Mouse (Mus musculus) liver, embryonic 13.5 days (tissue): ENCODE measurements at regions not wholly inside any gene's neighbourhood (a gene's known extent, or its start where the extent isn't known, plus 50 kb on each side); places are given as distances from the start of the nearest gene placed in this dataset.

Experiments
- ATAC-seq: fragments of 200-750 bp; cut with Nextera tagmentation; 2 replicates; pipeline ENCODE4 v1.8.0; 2017; ENCODE audit warnings: low read depth, mild to moderate bottlenecking, moderate number of reproducible peaks, moderate library complexity
- DNase-seq: peaks from one replicate; pipeline ENCODE4 v3.0.0; 2022
- H3K27ac ChIP-seq: fragments of 300-500 bp; sonication (generic); 2 replicates; pipeline ENCODE4 v1.5.1; 2015; ENCODE audit warnings: moderate library complexity, mild to moderate bottlenecking, inconsistent platforms
- H3K27me3 ChIP-seq: fragments of 300-500 bp; sonication (generic); 2 replicates; pipeline ENCODE4 v1.6.1; 2015; ENCODE audit warnings: mild to moderate bottlenecking, inconsistent platforms
- H3K36me3 ChIP-seq: fragments of 300-500 bp; sonication (generic); 2 replicates; pipeline ENCODE4 v1.6.1; 2015; ENCODE audit warnings: mild to moderate bottlenecking, inconsistent platforms
- H3K4me1 ChIP-seq: fragments of 300-500 bp; sonication (generic); replicated peaks from 2 replicates; pipeline ENCODE4 v1.6.1; 2015; ENCODE audit warnings: inconsistent platforms
- H3K4me2 ChIP-seq: fragments of 300-500 bp; sonication (generic); 2 replicates; pipeline ENCODE4 v1.6.1; 2015; ENCODE audit warnings: inconsistent platforms, mild to moderate bottlenecking, moderate library complexity
- H3K4me3 ChIP-seq: fragments of 300-500 bp; sonication (generic); replicated peaks from 2 replicates; pipeline ENCODE4 v1.5.1; 2015; ENCODE audit warnings: mild to moderate bottlenecking, inconsistent platforms
- H3K9ac ChIP-seq: fragments of 300-500 bp; sonication (generic); 2 replicates; pipeline ENCODE4 v1.6.1; 2015; ENCODE audit warnings: mild to moderate bottlenecking, inconsistent platforms
- H3K9me3 ChIP-seq: fragments of 300-500 bp; sonication (generic); replicated peaks from 2 replicates; pipeline ENCODE4 v1.6.1; 2016; ENCODE audit warnings: inconsistent platforms
- WGBS: fragments of 180-500 bp; shearing (Covaris S2); methylation state at CpG from one replicate; pipeline ENCODE4 v1.1.7; 2015; ENCODE audit not compliant: insufficient replicate concordance; 5-methylcytosine and 5-hydroxymethylcytosine counted together

GRCm38 (mm10) chr8:64412488-64413188 lies 206.6 kb upstream of the Tll1 start:
- 69% methylated on average over 15 of the region's 15 CpGs for WGBS
- DNase-seq (no peak), ATAC-seq (no peak)
- Histone ChIP-seq H3K27ac (no peak overlapping the region), H3K27me3 (no peaks in the 10 kb centered on the region), H3K4me3 (no peak overlapping the region), H3K9ac (no peak overlapping the region), H3K4me1 (no peaks in the 10 kb centered on the region), H3K36me3 (no peaks in the 10 kb centered on the region), H3K9me3 (no peaks in the 10 kb centered on the region), H3K4me2 (no peak overlapping the region)

GRCm38 (mm10) chr8:64406775-64407490 lies 200.9 kb upstream of the Tll1 start:
- no peak overlapping the region for H3K4me2 ChIP-seq
- no peak for ATAC-seq
- no peaks in the 10 kb centered on the region for H3K27me3 ChIP-seq
- H3K4me3 ChIP-seq: no peak overlapping the region
- 60% methylated on average over 9 of the region's 9 CpGs for WGBS
- H3K9me3 ChIP-seq: no peaks in the 10 kb centered on the region
- no peaks in the 10 kb centered on the region for H3K4me1 ChIP-seq
- DNase-seq: no peak
- no peaks in the 10 kb centered on the region for H3K36me3 ChIP-seq
- H3K9ac ChIP-seq: no peak overlapping the region
- H3K27ac ChIP-seq: no peak overlapping the region

- no peak overlapping the region for H3K27ac ChIP-seq
- no peaks in the 10 kb centered on the region for H3K27me3 ChIP-seq
- no peak overlapping the region for H3K4me3 ChIP-seq
- H3K4me2 ChIP-seq: no peak overlapping the region
- ATAC-seq (no peak), DNase-seq (no peak)
- WGBS: 60% methylated on average over 3 of the region's 3 CpGs
- no peaks in the 10 kb centered on the region for H3K9me3 ChIP-seq
- no peaks in the 10 kb centered on the region for H3K36me3 ChIP-seq
- H3K4me1 ChIP-seq: no peaks in the 10 kb centered on the region
- H3K9ac ChIP-seq: no peak overlapping the region
Observed at GRCm38 (mm10) chr8:64399554-64399953, 193.5 kb upstream of the Tll1 start.

- 57% methylated on average over 4 of the region's 4 CpGs for WGBS
Observed at GRCm38 (mm10) chr8:64397876-64398275, 191.8 kb upstream of the Tll1 start.

GRCm38 (mm10) chr8:64395816-64396215 lies 189.7 kb upstream of the Tll1 start:
- Histone ChIP-seq H3K27me3 (no peaks in the 10 kb centered on the region), H3K4me3 (no peak overlapping the region), H3K9me3 (no peaks in the 10 kb centered on the region), H3K4me2 (no peak overlapping the region), H3K27ac (no peak overlapping the region), H3K36me3 (no peaks in the 10 kb centered on the region), H3K9ac (no peak overlapping the region), H3K4me1 (no peaks in the 10 kb centered on the region)
- WGBS: 63% methylated on average over 5 of the region's 5 CpGs
- DNase-seq (no peak), ATAC-seq (no peak)

More at GRCm38 (mm10) chr8:64397876-64398275, 191.8 kb upstream of the Tll1 start:
- Histone ChIP-seq H3K4me3 (no peak overlapping the region), H3K9me3 (no peaks in the 10 kb centered on the region), H3K4me2 (no peak overlapping the region), H3K27me3 (no peaks in the 10 kb centered on the region), H3K9ac (no peak overlapping the region), H3K27ac (no peak overlapping the region), H3K36me3 (no peaks in the 10 kb centered on the region), H3K4me1 (no peaks in the 10 kb centered on the region)
- DNase-seq (no peak), ATAC-seq (no peak)

- Histone ChIP-seq H3K9ac (no peak overlapping the region), H3K27ac (no peak overlapping the region), H3K4me3 (no peak overlapping the region), H3K4me2 (no peak overlapping the region), H3K27me3 (no peaks in the 10 kb centered on the region), H3K4me1 (no peaks in the 10 kb centered on the region), H3K36me3 (no peaks in the 10 kb centered on the region), H3K9me3 (no peaks in the 10 kb centered on the region)
- ATAC-seq (no peak), DNase-seq (no peak)
- 53% methylated on average over 5 of the region's 5 CpGs for WGBS
Observed at GRCm38 (mm10) chr8:64389488-64389887, 183.4 kb upstream of the Tll1 start.

GRCm38 (mm10) chr8:64388299-64388698 lies 182.2 kb upstream of the Tll1 start:
- WGBS: 82% methylated on average over 2 of the region's 2 CpGs
- DNase-seq: no peak

GRCm38 (mm10) chr8:64379732-64380349 lies 173.8 kb upstream of the Tll1 start:
- H3K27me3 ChIP-seq: no peaks in the 10 kb centered on the region
- H3K9me3 ChIP-seq: no peaks in the 10 kb centered on the region
- no peak overlapping the region for H3K4me3 ChIP-seq
- no peaks in the 10 kb centered on the region for H3K4me1 ChIP-seq
- H3K9ac ChIP-seq: no peak overlapping the region
- no peak overlapping the region for H3K27ac ChIP-seq
- WGBS: 66% methylated on average over 9 of the region's 9 CpGs
- H3K36me3 ChIP-seq: no peaks in the 10 kb centered on the region
- ATAC-seq (no peak), DNase-seq (no peak)
- H3K4me2 ChIP-seq: no peak overlapping the region

More at GRCm38 (mm10) chr8:64388299-64388698, 182.2 kb upstream of the Tll1 start:
- Histone ChIP-seq H3K4me2 (no peak overlapping the region), H3K9ac (no peak overlapping the region), H3K4me3 (no peak overlapping the region), H3K36me3 (no peaks in the 10 kb centered on the region), H3K27ac (no peak overlapping the region), H3K4me1 (no peaks in the 10 kb centered on the region), H3K27me3 (no peaks in the 10 kb centered on the region), H3K9me3 (no peaks in the 10 kb centered on the region)
- ATAC-seq: no peak

GRCm38 (mm10) chr8:64377830-64378229 lies 171.8 kb upstream of the Tll1 start:
- ATAC-seq: no peak
- no peaks in the 10 kb centered on the region for H3K4me1 ChIP-seq
- H3K4me2 ChIP-seq: no peak overlapping the region
- H3K9ac ChIP-seq: no peak overlapping the region
- DNase-seq: no peak
- 69% methylated on average over 2 of the region's 2 CpGs for WGBS
- no peaks in the 10 kb centered on the region for H3K27me3 ChIP-seq
- H3K9me3 ChIP-seq: no peaks in the 10 kb centered on the region
- no peak overlapping the region for H3K4me3 ChIP-seq
- no peaks in the 10 kb centered on the region for H3K36me3 ChIP-seq
- no peak overlapping the region for H3K27ac ChIP-seq

- no peak for ATAC-seq
- Histone ChIP-seq H3K9me3 (no peaks in the 10 kb centered on the region), H3K4me2 (no peak overlapping the region)
Observed at GRCm38 (mm10) chr8:64375509-64375908, 169.4 kb upstream of the Tll1 start.

GRCm38 (mm10) chr8:64374980-64375379 lies 168.9 kb upstream of the Tll1 start:
- no peaks in the 10 kb centered on the region for H3K27me3 ChIP-seq
- H3K4me3 ChIP-seq: no peak overlapping the region
- H3K36me3 ChIP-seq: no peaks in the 10 kb centered on the region
- WGBS: 48% methylated on average over 5 of the region's 5 CpGs
- no peaks in the 10 kb centered on the region for H3K4me1 ChIP-seq
- no peak overlapping the region for H3K9ac ChIP-seq
- ATAC-seq: no peak
- DNase-seq: no peak
- no peaks in the 10 kb centered on the region for H3K9me3 ChIP-seq
- H3K27ac ChIP-seq: no peak overlapping the region
- H3K4me2 ChIP-seq: no peak overlapping the region

More at GRCm38 (mm10) chr8:64375509-64375908, 169.4 kb upstream of the Tll1 start:
- 68% methylated on average over 4 of the region's 4 CpGs for WGBS
- H3K27me3 ChIP-seq: no peaks in the 10 kb centered on the region
- no peaks in the 10 kb centered on the region for H3K36me3 ChIP-seq
- H3K4me1 ChIP-seq: no peaks in the 10 kb centered on the region
- no peak overlapping the region for H3K4me3 ChIP-seq
- no peak overlapping the region for H3K27ac ChIP-seq
- no peak for DNase-seq
- H3K9ac ChIP-seq: no peak overlapping the region
